Mouse (Mus musculus) G1E (cell line): Measurements from ENCODE around the gene Cdkal1.

Experiments
- CTCF ChIP-seq: IDR thresholded peaks from 2 replicates; pipeline ENCODE4 v1.5.1; 2012; ENCODE audit warnings: low read depth, low read length, inconsistent platforms, mixed read lengths
- GATA1 ChIP-seq: IDR thresholded peaks from 2 replicates; pipeline ENCODE4 v1.6.1; 2012; ENCODE audit warnings: borderline replicate concordance, low read length, inconsistent platforms, mixed read lengths
- TAL1 ChIP-seq: conservative IDR thresholded peaks from 2 replicates; pipeline ENCODE4 v1.6.1; 2012; ENCODE audit warnings: low read depth, low read length, inconsistent platforms, mixed read lengths

DNA sequence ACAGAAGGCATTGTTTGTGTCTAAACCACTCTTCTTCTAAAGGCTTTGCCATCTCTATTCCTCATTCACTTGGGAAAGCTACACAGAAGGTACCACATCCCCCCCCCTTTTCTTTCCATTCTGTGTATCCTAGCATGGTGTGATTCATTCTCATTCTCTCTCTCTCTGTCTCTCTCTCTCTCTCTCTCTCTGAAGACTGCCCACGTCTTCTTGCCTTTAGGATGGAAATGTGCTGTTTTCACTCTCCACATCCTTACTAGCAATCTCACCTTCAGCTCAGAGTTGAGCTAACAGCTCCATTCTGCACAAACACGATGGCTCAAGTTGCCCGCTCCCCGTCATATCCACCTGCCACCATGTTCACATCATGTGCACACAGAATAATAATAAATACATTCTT, 675.6 kb downstream of the Cdkal1 start:
- TF ChIP-seq CTCF (no peak), GATA1 (no peak), TAL1 (no peak)
